Mouse (Mus musculus): ENCODE data around the gene Ninj1.

- TF ChIP-seq CTCF (IDR thresholded peaks at IDR 0.05; ENCODE audit: insufficient read depth, low read length), result no peak
- TF ChIP-seq POLR2A (IDR thresholded peaks at IDR 0.05; ENCODE audit: borderline replicate concordance, extremely low read depth, low read depth, low read length), result no peak
Observed at GRCm38 (mm10) chr13:49144451-49144850, 42.8 kb upstream of the Ninj1 start.

Measured in lung, adult 2 months (tissue).